Mouse (Mus musculus): Measurements from ENCODE around the gene Tmem53.

Gene Tmem53

GRCm38 (mm10) chr4:117317701-117318190 lies 66.0 kb downstream of the Tmem53 start:
- no peak for DNase-seq

All from kidney, postnatal 14 days (tissue).